Mouse (Mus musculus) sigmoid colon, adult 10 weeks (tissue): Measurements from ENCODE around the gene Gm27029. TPM values are rescaled to one million over a fixed set of nuclear protein-coding genes. Genes with fewer than 3 reads are reported as not detected.

Experiments used
- polyA plus RNA-seq: library from polyadenylated mRNA; stranded (reverse); fragments of 350-450 nt; fragmentation: Illumina TruSeq; extraction: RNeasy Lipid Tissue Mini Kit (QIAGEN cat#74804); gene quantifications from one replicate; pipeline ENCODE4 v1.2.3, GENCODE M21; 2014; ENCODE audit warnings: low read depth, low replicate concordance

Gene Gm27029
- not detected for polyA plus RNA-seq

DNA sequence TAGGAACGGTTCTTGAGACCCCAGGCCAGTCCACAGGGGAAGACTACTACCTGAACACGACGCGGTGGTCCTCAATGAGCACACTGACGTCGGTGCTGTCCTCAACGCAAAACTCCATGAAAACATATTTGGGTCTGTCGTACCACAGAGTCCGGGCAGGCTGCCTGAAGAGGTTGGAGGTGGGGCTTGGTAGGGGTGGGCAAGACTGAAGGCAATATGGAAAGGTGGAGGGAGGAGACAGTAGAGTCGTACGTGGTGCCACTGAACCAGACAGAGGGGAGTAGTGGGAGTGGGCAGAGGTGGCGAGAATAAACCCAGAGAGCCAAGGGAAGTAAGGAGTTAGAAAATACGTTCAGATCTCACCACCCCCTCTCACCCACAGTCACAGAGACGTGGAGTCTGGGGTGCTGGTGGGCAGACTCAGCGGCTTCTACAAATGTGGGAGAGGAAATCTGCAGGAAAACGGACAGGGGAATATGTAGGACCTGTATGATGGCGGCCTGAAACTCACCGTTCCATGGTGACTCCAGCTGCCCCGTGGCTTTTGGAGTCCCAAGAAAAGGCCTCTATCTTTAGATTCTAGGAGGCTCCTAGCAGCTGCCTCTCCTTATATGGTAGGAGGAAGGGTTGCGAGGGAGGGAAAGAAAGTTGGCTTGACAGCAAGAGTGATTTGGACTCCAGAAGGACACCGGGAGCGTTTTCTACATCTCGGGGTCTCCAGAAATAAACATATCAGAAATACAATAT lies at the start of gene Gm27029:
Gm27029 (minus strand) TSS at position 692 of the 747 bp plus-strand sequence.

DNA sequence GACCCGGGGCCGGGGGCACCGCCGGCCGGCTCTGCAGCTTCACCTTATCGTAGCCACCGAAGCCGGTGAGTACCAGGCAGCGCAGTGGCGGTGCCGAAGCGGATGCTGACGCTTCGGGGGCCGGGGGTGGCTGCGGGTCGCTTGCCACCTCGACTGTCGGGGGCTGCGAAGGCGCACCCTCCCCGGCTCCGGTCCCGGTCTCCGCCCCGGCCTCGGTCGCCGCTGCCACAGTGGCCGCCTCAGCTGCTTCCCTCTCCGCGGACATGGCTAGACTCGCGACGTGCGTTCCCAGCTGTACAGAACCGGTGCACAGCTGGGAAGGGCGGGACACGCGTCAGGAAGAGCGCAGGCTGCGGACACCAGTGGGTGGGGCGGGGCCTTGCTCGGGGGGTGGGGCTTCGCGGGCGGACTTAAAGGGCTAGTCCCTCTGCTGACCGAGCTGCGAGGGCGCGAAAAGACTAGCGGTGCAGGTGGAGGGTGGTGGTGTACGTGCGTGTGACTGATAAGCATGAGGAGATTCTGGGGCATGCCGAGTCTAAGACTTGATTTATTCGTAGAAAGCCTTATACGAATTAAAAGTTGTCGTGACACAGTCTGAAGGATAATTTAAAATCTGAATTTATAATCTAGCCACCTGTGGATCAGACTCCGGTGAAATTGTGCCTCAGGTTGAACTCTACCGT lies 41.4 kb upstream of the Gm27029 start, which contains the start of gene Vat1:
Vat1 (minus strand) TSS at position 362 of the 683 bp plus-strand sequence.

DNA sequence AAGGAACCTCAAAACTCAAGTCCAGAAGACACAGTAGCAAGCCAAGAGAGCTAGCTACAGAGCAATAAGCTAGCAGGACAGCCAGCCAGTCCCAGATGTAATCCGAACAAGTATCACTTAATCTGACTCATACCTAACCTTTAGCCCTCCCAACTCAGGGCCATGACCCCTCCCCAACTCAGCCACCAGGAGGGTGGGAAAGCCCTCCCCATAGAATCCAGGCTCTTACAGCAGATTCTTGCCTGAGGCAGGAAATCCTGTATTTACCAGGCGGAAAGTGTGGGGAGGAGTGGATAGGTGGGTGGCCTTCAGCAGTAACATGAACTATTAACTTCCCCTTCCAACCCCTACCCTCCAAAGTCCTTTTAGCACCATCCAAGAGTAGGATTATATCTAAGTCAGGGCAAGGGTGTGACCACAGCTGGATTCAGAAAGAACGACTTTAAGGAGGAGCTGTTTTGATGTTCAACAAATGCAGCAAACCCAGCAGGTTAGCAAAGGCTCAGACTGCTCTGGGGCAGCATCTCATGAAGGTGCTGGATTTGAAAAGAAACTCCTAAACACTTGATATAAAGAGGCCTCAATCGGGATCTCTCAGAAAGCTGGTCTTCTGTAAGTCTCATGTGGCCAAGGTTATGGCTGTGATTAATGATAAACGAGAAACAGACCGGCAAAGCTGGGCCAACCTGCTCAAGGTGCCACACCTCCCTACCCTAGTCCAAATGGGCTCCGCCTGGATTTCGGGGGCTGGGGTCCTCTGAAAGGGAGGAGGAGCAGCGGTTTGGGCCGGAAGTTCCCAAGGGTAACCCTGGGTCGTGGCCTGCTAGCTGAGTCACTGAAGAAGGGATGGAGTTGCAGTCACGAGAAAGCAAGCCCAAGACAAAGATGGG lies 39.9 kb upstream of the Gm27029 start, which contains the start of gene Rnd2:
Rnd2 (plus strand) TSS at position 789 of the 890 bp plus-strand sequence.

DNA sequence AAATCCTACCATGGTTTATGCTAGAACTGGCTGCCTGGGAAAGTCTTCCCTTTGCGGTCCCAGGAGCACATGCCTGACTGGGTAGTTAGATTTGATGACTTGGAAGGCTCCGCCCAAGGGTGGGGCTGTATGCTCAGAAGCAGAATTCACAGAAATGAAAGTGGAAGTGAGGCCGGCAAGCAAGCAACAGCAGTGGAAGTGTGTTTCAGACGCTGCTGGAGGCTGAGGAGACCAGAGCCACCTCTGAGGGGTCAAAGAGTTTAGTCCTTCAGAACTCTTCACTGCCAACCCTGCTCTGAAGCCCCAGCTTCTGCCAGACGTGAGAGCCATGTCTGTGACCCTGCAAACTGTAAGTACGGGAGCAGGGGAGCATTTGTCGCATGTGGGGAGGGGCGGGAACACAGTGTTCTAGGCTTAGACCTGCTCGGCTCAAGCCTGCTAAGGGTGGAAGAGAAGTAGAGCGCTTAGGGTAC lies 23.7 kb upstream of the Gm27029 start, which contains the start of gene Ifi35:
Ifi35 (plus strand) TSS at position 134 of the 473 bp plus-strand sequence.

DNA sequence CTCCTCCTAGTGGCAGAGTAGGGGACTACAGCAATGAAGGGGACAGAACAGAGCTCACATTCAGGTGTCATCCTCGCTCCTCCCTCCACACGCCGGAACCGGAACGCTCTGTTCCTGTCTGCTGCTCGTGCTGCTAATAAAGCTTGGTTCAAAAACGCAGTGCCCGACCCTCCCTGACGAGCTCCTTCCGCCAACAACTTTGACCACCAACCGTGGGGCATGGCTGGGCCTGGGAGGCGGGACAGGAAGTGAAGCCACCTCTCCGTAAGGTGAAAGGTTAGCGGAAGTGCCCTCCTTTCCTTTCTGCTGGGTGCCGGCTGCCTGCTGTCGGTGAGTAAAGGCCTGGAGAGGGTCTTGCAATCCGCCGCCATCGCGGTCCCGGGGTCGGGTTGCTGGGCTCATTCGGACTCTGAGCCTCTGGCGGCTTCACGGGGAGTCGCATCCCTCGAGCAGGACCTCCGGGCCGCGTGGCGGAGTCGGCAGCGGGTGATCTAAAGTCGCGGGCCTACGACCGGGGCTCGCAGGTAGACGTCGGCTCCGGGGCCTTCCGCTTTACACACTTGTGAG lies 17.6 kb upstream of the Gm27029 start, which contains the start of gene Rpl27:
Rpl27 (plus strand) TSS at position 172 of the 567 bp plus-strand sequence.

DNA sequence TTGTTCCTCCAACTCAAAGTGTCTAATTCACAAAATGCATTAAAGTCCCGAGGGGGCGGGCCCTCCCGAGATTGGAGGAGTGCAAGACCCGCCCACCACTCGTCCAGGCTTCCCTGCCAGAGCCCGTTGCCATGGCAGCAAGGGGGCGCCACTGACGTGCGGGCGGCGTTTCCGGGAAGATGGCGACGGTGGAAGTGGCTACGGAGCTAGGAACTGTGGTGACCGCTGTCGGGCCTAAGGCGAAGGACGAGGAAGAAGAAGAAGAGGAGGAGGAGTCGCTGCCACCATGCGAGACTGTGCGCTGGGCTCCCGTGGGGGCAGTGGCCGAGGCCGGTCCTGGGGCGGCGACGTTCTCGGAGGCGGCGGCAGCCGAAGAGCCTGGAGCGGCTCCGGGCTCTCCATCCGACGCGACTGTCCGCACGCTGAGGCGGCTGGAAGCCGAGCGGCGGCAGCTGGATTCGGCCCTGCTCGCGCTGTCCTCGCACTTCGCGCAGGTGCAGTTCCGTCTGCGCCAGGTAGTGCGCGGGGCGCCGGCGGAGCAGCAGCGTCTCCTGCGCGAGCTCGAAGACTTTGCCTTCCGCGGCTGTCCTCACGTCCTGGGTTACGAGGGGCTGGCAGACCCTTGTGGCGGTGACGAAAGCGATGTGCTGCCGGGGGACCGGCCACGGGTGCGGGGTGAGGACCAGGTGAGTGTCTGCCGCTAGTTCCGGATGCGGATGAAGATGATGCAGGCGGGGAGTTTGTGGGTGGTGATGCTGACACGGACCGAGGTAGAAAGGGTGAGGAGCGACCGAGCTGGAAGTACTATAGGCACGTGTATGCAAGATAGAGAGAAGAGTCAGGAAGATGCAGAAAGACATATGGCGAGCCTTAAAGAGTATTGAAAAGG lies 573 bp upstream of the Gm27029 start, which contains the start of the genes Rundc1 and Ptges3l:
Rundc1 (plus strand) TSS at position 161 of the 889 bp plus-strand sequence.
Ptges3l (minus strand) TSS at position 409 of the 889 bp plus-strand sequence.

DNA sequence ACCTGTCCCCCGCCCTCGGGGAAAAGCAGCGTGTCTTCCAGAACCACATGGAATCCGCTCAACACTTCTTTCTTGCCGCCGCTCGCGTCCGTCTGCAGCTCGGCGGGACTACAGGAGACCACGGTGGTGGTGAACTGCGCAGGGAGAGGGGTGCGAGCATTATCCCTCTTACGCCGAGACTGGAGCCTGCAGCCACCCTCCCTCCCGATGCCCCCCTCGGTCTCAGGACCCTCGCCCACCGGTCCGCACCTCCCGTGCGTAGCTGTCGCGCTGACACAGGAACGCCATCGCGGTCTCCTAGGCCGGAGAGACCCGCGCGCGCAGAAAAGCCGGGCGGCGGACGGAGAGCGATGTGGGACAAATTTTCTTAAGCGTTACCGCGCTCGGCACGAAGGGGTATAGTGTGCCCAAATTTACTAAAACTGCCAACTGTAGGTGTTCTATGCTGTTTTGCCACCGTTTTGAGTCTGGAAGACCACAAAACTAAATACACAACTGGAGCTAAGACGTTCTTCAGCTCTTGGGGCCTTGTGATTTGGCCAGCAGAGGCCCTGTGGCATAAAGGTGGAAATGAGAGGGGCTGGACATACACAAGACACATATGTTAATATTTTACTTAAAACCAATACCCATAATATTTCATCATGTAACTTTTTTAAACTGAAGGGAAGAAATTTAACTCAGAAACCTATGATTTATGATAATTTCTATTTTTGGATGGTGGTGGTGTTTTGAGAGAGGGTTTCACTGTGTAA lies 7.3 kb downstream of the Gm27029 start, which contains the start of gene Aarsd1:
Aarsd1 (minus strand) TSS at position 515 of the 755 bp plus-strand sequence.

DNA sequence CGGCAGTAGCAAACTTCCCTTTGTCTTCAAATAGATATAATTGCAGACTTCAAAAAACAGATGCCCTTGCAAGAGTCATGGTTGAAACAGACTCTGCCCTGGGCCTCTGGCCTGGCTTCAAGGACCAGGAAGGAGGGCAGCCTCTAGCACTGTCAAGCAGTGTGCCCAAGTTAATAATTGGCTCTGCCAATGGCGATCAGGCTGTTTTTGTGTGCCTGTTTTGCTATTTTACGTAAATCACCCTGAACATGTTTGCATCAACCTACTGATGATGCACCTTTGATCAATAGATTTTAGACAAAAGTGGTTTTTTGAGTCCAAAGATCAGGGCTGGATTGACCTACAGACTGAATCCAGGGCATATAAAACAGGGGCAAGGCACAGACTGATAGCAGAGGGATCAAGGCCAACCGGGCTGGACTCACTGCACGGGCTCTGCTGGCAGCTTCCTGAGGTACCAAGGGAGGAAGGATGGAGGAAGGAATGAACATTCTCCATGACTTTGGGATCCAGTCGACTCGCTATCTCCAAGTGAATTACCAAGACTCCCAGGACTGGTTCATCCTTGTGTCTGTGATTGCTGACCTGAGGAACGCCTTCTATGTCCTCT lies 57.2 kb downstream of the Gm27029 start, which contains the start of gene G6pc:
G6pc (plus strand) TSS at position 236 of the 610 bp plus-strand sequence.

Other genes with a start within 250 kb of the Gm27029 start
- gene Ccr10, start 249.4 kb downstream of the Gm27029 start, polyA plus RNA-seq = not detected
- 48.0 TPM for gene Ezh1, start 198.3 kb downstream of the Gm27029 start, polyA plus RNA-seq
- 4.3 TPM for gene Ramp2, start 178.8 kb downstream of the Gm27029 start, polyA plus RNA-seq
- 81.9 TPM for gene Vps25, start 171.1 kb downstream of the Gm27029 start, polyA plus RNA-seq
- 1.0 TPM for gene Wnk4, start 164.2 kb downstream of the Gm27029 start, polyA plus RNA-seq
- gene Cntd1, start 145.8 kb downstream of the Gm27029 start, polyA plus RNA-seq = 8.1 TPM
- 9.6 TPM for gene Coa3, start 145.7 kb downstream of the Gm27029 start, polyA plus RNA-seq
- gene Becn1, start 122.5 kb downstream of the Gm27029 start, polyA plus RNA-seq = 138 TPM
- gene Psme3, start 108.6 kb downstream of the Gm27029 start, polyA plus RNA-seq = 161 TPM
- gene Aoc2, start 99.7 kb downstream of the Gm27029 start, polyA plus RNA-seq = 0.38 TPM
- gene Aoc3, start 94.2 kb downstream of the Gm27029 start, polyA plus RNA-seq = 15.5 TPM
- gene G6pc, start 57.2 kb downstream of the Gm27029 start, polyA plus RNA-seq = not detected
- 5.4 TPM for gene Aarsd1, start 7.2 kb downstream of the Gm27029 start, polyA plus RNA-seq
- 3.9 TPM for gene Rundc1, start 289 bp upstream of the Gm27029 start, polyA plus RNA-seq
- gene Ptges3l, start 537 bp upstream of the Gm27029 start, polyA plus RNA-seq = 4.9 TPM
- gene Rpl27, start 17.5 kb upstream of the Gm27029 start, polyA plus RNA-seq = 57.4 TPM
- gene Ifi35, start 23.6 kb upstream of the Gm27029 start, polyA plus RNA-seq = 2.3 TPM
- gene Rnd2, start 40.2 kb upstream of the Gm27029 start, polyA plus RNA-seq = 3.3 TPM
- 1.4 TPM for gene Vat1, start 41.4 kb upstream of the Gm27029 start, polyA plus RNA-seq
- 5.3 TPM for gene Brca1, start 127.2 kb upstream of the Gm27029 start, polyA plus RNA-seq
- 237 TPM for gene Nbr1, start 127.4 kb upstream of the Gm27029 start, polyA plus RNA-seq
- gene Tmem106a, start 157.4 kb upstream of the Gm27029 start, polyA plus RNA-seq = 18.5 TPM
- gene Gm11634, start 174.5 kb upstream of the Gm27029 start, polyA plus RNA-seq = not detected
- gene Rdm1, start 202.4 kb upstream of the Gm27029 start, polyA plus RNA-seq = 0.47 TPM
- gene Arl4d, start 240.7 kb upstream of the Gm27029 start, polyA plus RNA-seq = 3.4 TPM